ENCODE assay signal across 8 mouse cellular contexts in genomic region chr1:54925971-54926771, GRCm38 (mm10). TPM values are rescaled to one million over a fixed set of nuclear protein-coding genes. Genes with fewer than 3 reads are reported as not detected.
A peak's percentile ranks its signal among the peaks of the same experiment; 100 is the strongest.
DNase-seq lines count a peak whose midpoint lies in the region; ATAC-seq lines count a peak whose summit lies in the region.

TSS of gene Ankrd44 (minus strand) at chr1:54926387.

- H3K9ac ChIP-seq in intestine, embryonic 15.5 days = peak within 1 kb of the TSS; percentile 83

- peaks cover 13% of the 10 kb centered on the region for H3K4me1 ChIP-seq in intestine, embryonic 15.5 days (replicated peaks)
- peaks cover 10% of the 10 kb centered on the region for H3K4me1 ChIP-seq in midbrain, embryonic 10.5 days

- H3K36me3 ChIP-seq in intestine, embryonic 15.5 days = no peaks in the 10 kb centered on the region
- no peaks in the 10 kb centered on the region for H3K36me3 ChIP-seq in midbrain, embryonic 10.5 days

- DNase-seq in adrenal gland, adult 2 months = peak; percentile 89
- DNase-seq in embryo, embryonic 9.5 days (ENCODE audit: extremely low spot score) = peak; percentile 84
- DNase-seq in gastrocnemius, postnatal 4 days (ENCODE audit: low spot score in 2 of 2) = peak; percentile 80 to 90
- DNase-seq in left cerebral cortex, postnatal 4 days = peak; percentile 81
- DNase-seq in midbrain, embryonic 10.5 days (ENCODE audit: low spot score) = peak; percentile 83
- DNase-seq in right cerebral cortex, postnatal 25 days = peak; percentile 80
- DNase-seq in urinary bladder, postnatal 36 days (ENCODE audit: low spot score in 2 of 2) = peak; percentile 80 to 85

- peak within 1 kb of the TSS; percentile 75 for H3K27ac ChIP-seq in intestine, embryonic 15.5 days
- peak within 1 kb of the TSS; percentile 92 for H3K27ac ChIP-seq in midbrain, embryonic 10.5 days (replicated peaks)

- ATAC-seq in intestine, embryonic 15.5 days = peak; percentile 95

- H3K4me3 ChIP-seq in intestine, embryonic 15.5 days (replicated peaks) = peak within 1 kb of the TSS; percentile 89
- peak within 1 kb of the TSS; percentile 91 for H3K4me3 ChIP-seq in midbrain, embryonic 10.5 days

- intact Hi-C loops in left cerebral cortex, postnatal 4 days (cut with DNase I) = loop anchor here (5.0 kb wide), 1 partner anchor 89 kb away; no protein-coding TSS in a partner anchor

- no peaks in the 10 kb centered on the region for H3K9me3 ChIP-seq in intestine, embryonic 15.5 days
- no peaks in the 10 kb centered on the region for H3K9me3 ChIP-seq in midbrain, embryonic 10.5 days (replicated peaks)

- H3K27me3 ChIP-seq in intestine, embryonic 15.5 days (replicated peaks) = no peaks in the 10 kb centered on the region
- H3K27me3 ChIP-seq in midbrain, embryonic 10.5 days (ENCODE audit: low read depth, poor library complexity, severe bottlenecking) = peaks cover 26% of the 10 kb centered on the region

- WGBS in intestine, embryonic 15.5 days = under 1% methylated on average over 80 of the region's 94 CpGs
- WGBS in midbrain, embryonic 10.5 days = under 1% methylated on average over 89 of the region's 94 CpGs

- peak within 1 kb of the TSS; percentile 96 for H3K4me2 ChIP-seq in intestine, embryonic 15.5 days (replicated peaks)

RNA-seq across cellular contexts. Expression of gene Ankrd44, which starts in this region (rescaled TPM):
- total RNA-seq in adrenal gland, adult 2 months (2021) = 10 to 100 TPM; 12.7 to 17.0 TPM
- polyA plus RNA-seq in adrenal gland, adult 2 months (2012; rRNA removed) = 1.8 and 2.3 TPM in 2 replicates
- total RNA-seq in gastrocnemius, postnatal 4 days (2021) = 10 to 100 TPM; 26.3 to 29.3 TPM
- 7.4 and 8.5 TPM in 2 replicates for polyA plus RNA-seq in intestine, embryonic 15.5 days (2015; fragmentation: Nextera tagmentation; extraction: Ambion mirVana)
- total RNA-seq in left cerebral cortex, postnatal 4 days (2021) = 10 to 100 TPM; 88.1 to 88.4 TPM
- polyA plus RNA-seq in midbrain, embryonic 10.5 days (2016; fragmentation: Nextera tagmentation; extraction: Ambion mirVana) = 7.8 and 10.8 TPM in 2 replicates

Comparison
In these comparisons a context has a peak if more than half of its experiments do, and no peak if none do; other contexts are left out.
1. Peak in every context shown above with its lines: DNase-seq, ATAC-seq, H3K4me3 ChIP-seq and H3K27ac ChIP-seq.